In genomic region chr1:171032691-171033090, GRCm38 (mm10) we compare ENCODE assay signal across 8 mouse cellular contexts. TPM values are rescaled to one million over a fixed set of nuclear protein-coding genes. Genes with fewer than 3 reads are reported as not detected.
A peak's percentile ranks its signal among the peaks of the same experiment; 100 is the strongest.
DNase-seq lines count a peak whose midpoint lies in the region; ATAC-seq and TF ChIP-seq lines count a peak whose summit lies in the region.

No protein-coding gene starts in this region.

- no peak for TF ChIP-seq RAD21 in MEL (IDR thresholded peaks at IDR 0.05; ENCODE audit: low read depth, low read length)

- H3K4me1 ChIP-seq in kidney, adult 2 months (ENCODE audit: control insufficient read depth, insufficient read depth, low read length) = peaks cover 3% of the 10 kb centered on the region; the same call in 1 of the 2 replicates
- peaks cover 0 to 3% of the 10 kb centered on the region in 2 experiments; a peak in 1 of 4 replicates for H3K4me1 ChIP-seq in MEL (ENCODE audit: control insufficient read depth in 1 of 2, insufficient read depth in 2 of 2, low read length in 2 of 2)
- H3K4me1 ChIP-seq in embryonic facial prominence, embryonic 15.5 days = peaks cover 10% of the 10 kb centered on the region; the same call in 1 of the 2 replicates
- H3K4me1 ChIP-seq in liver, embryonic 12.5 days = peaks cover 55% of the 10 kb centered on the region

- H3K79me2 ChIP-seq in MEL (ENCODE audit: control insufficient read depth, insufficient read depth, low read length, poor library complexity) = no peaks in the 10 kb centered on the region

- peak overlapping the region; percentile 57 for H3K9ac ChIP-seq in MEL (ENCODE audit: control insufficient read depth, low read depth, low read length, poor library complexity, severe bottlenecking)
- H3K9ac ChIP-seq in embryonic facial prominence, embryonic 15.5 days = no peak overlapping the region; the same call in 1 of the 2 replicates
- peak overlapping the region; percentile 72 for H3K9ac ChIP-seq in liver, embryonic 12.5 days

- TF ChIP-seq POLR2A in kidney, adult 2 months (IDR thresholded peaks at IDR 0.05; ENCODE audit: low read depth, low read length) = no peak
- no peak for TF ChIP-seq POLR2A in MEL (IDR thresholded peaks at IDR 0.05; ENCODE audit: control insufficient read depth in 1 of 2, insufficient read depth in 1 of 2, low read depth in 1 of 2, low read length in 2 of 2, poor library complexity in 1 of 2)

- no peaks in the 10 kb centered on the region for H3K36me3 ChIP-seq in kidney, adult 2 months (ENCODE audit: control insufficient read depth, insufficient read depth, low read length)
- peaks cover 0 to 13% of the 10 kb centered on the region in 2 experiments; a peak in 2 of 4 replicates for H3K36me3 ChIP-seq in MEL (ENCODE audit: control insufficient read depth in 1 of 2, insufficient read depth in 2 of 2, low read length in 2 of 2)
- H3K36me3 ChIP-seq in embryonic facial prominence, embryonic 15.5 days = no peaks in the 10 kb centered on the region
- no peaks in the 10 kb centered on the region for H3K36me3 ChIP-seq in liver, embryonic 12.5 days

- peak overlapping the region; percentile 85 for H3K4me2 ChIP-seq in embryonic facial prominence, embryonic 15.5 days (replicated peaks)
- H3K4me2 ChIP-seq in liver, embryonic 12.5 days = peak overlapping the region; percentile 94

- H3K9me3 ChIP-seq in MEL (replicated peaks; ENCODE audit: insufficient read depth, low read length) = no peaks in the 10 kb centered on the region
- H3K9me3 ChIP-seq in embryonic facial prominence, embryonic 15.5 days (replicated peaks) = no peaks in the 10 kb centered on the region
- H3K9me3 ChIP-seq in liver, embryonic 12.5 days (replicated peaks) = no peaks in the 10 kb centered on the region

- ATAC-seq in embryonic facial prominence, embryonic 15.5 days (ENCODE audit: insufficient number of reproducible peaks, low FRiP score, low TSS enrichment, low read depth) = no peak
- no peak for ATAC-seq in liver, embryonic 12.5 days

- no peak for DNase-seq in kidney, adult 2 months
- DNase-seq in kidney, postnatal 10 days = no peak
- peak; percentile 57 for DNase-seq in MEL (ENCODE audit: low read depth, low spot score)
- no peak for DNase-seq in urinary bladder, adult 18-20 months (ENCODE audit: low spot score in 2 of 2)
- no peak for DNase-seq in spleen, postnatal 10 days (ENCODE audit: low spot score in 2 of 2)
- DNase-seq in left cerebral cortex, adult 9 months (ENCODE audit: low spot score in 2 of 2) = no peak

- no peak for TF ChIP-seq CTCF in kidney, adult 2 months (conservative IDR thresholded peaks at IDR 0.05; ENCODE audit: insufficient read depth, insufficient read length, low read depth, low read length)
- TF ChIP-seq CTCF in MEL (IDR thresholded peaks at IDR 0.05 in 2 of 3, conservative IDR thresholded peaks at IDR 0.05 in 1 of 3; ENCODE audit: control insufficient read depth in 1 of 3, insufficient read depth in 1 of 3, low read depth in 2 of 3, low read length in 3 of 3, poor library complexity in 1 of 3, severe bottlenecking in 1 of 3) = no peak

- no peaks in the 10 kb centered on the region for H3K27me3 ChIP-seq in kidney, adult 2 months (replicated peaks; ENCODE audit: control insufficient read depth, insufficient read depth, low read length)
- no peaks in the 10 kb centered on the region for H3K27me3 ChIP-seq in MEL (ENCODE audit: control insufficient read depth in 1 of 2, insufficient read depth in 2 of 2, low read length in 2 of 2)
- peaks cover 43% of the 10 kb centered on the region for H3K27me3 ChIP-seq in embryonic facial prominence, embryonic 15.5 days
- H3K27me3 ChIP-seq in liver, embryonic 12.5 days (replicated peaks) = peaks cover 33% of the 10 kb centered on the region; the same call in 1 of the 2 replicates

- H3K4me3 ChIP-seq in kidney, adult 2 months (ENCODE audit: insufficient read depth, low read depth, low read length) = peak overlapping the region; percentile 39; the same call in 1 of the 2 replicates
- H3K4me3 ChIP-seq in MEL (ENCODE audit: control insufficient read depth in 1 of 2, insufficient read depth in 1 of 2, low read depth in 2 of 2, low read length in 2 of 2) = peak overlapping the region; percentile 53 to 55
- H3K4me3 ChIP-seq in embryonic facial prominence, embryonic 15.5 days (replicated peaks) = peak overlapping the region; percentile 51
- H3K4me3 ChIP-seq in liver, embryonic 12.5 days = peak overlapping the region; percentile 67

- WGBS in kidney, adult 2 months = 10% methylated on average over 10 of the region's 10 CpGs
- 5% methylated on average over 10 of the region's 10 CpGs for WGBS in embryonic facial prominence, embryonic 15.5 days
- WGBS in liver, embryonic 12.5 days (ENCODE audit: insufficient replicate concordance) = 10% methylated on average over 10 of the region's 10 CpGs

- TF ChIP-seq EP300 in MEL (IDR thresholded peaks at IDR 0.05; ENCODE audit: low read depth in 1 of 2, low read length in 2 of 2) = no peak

- no peak overlapping the region for H3K27ac ChIP-seq in kidney, adult 2 months (ENCODE audit: insufficient read depth, low read depth, low read length)
- H3K27ac ChIP-seq in MEL (ENCODE audit: control insufficient read depth, low read depth, low read length) = peak overlapping the region; percentile 38
- no peak overlapping the region for H3K27ac ChIP-seq in embryonic facial prominence, embryonic 15.5 days (replicated peaks)
- no peak overlapping the region for H3K27ac ChIP-seq in liver, embryonic 12.5 days

TF ChIP-seq in MEL, 35 proteins besides CTCF, POLR2A, EP300 and RAD21:
- TF ChIP-seq MEF2A (IDR thresholded peaks at IDR 0.05; ENCODE audit: extremely low read depth, insufficient replicate concordance, low read depth, low read length, poor library complexity, severe bottlenecking) (no peak), GATA1 (IDR thresholded peaks at IDR 0.05; ENCODE audit: low read depth, low read length) (no peak), HCFC1 (IDR thresholded peaks at IDR 0.05; ENCODE audit: low read depth, low read length) (no peak), JUND (IDR thresholded peaks at IDR 0.05; ENCODE audit: low read depth, low read length) (no peak), RCOR1 (IDR thresholded peaks at IDR 0.05; ENCODE audit: low read depth, low read length) (no peak), POLR2AphosphoS2 (IDR thresholded peaks at IDR 0.05; ENCODE audit: low read length) (no peak), MAFK (IDR thresholded peaks at IDR 0.05; ENCODE audit: borderline replicate concordance, low read depth, low read length) (no peak), GABPA (IDR thresholded peaks at IDR 0.05; ENCODE audit: low read depth, low read length) (no peak), MYC (IDR thresholded peaks at IDR 0.05; ENCODE audit: low read depth, low read length) (no peak), TAL1 (IDR thresholded peaks at IDR 0.05; ENCODE audit: low read length) (no peak), TBP (IDR thresholded peaks at IDR 0.05; ENCODE audit: low read depth, low read length) (no peak)
TF ChIP-seq in MEL: peak in this region for 0.

RNA-seq across cellular contexts. Expression of gene Fcgr4, which starts 14.0 kb away (rescaled TPM):
- 3.3 and 3.7 TPM in 2 replicates for polyA plus RNA-seq in kidney, adult 2 months (2012; rRNA removed)
- not detected in 2 replicates for total RNA-seq in MEL (2012; rRNA removed)
- polyA plus RNA-seq in MEL (2012; ENCODE audit: insufficient read depth in 1 of 2, insufficient read length in 2 of 2, low read depth in 1 of 2, low replicate concordance in 2 of 2, missing spikeins in 1 of 2) = not detected
- 0.53 and 1.8 TPM in 2 replicates for polyA plus RNA-seq in embryonic facial prominence, embryonic 15.5 days (2015; fragmentation: Nextera tagmentation; extraction: Ambion mirVana)
- polyA plus RNA-seq in liver, embryonic 12.5 days (2016; fragmentation: Nextera tagmentation; extraction: Ambion mirVana) = 1.3 and 2.0 TPM in 2 replicates

RNA-seq across cellular contexts. Expression of gene Fcgr3, which starts 32.0 kb away (rescaled TPM):
- 4.8 and 6.4 TPM in 2 replicates for polyA plus RNA-seq in kidney, adult 2 months (2012; rRNA removed)
- 0.39 and 0.62 TPM in 2 replicates for total RNA-seq in MEL (2012; rRNA removed)
- 1 to 10 TPM in 1 of 2 experiments, not detected in 1; 6.1 TPM for polyA plus RNA-seq in MEL (2012; ENCODE audit: insufficient read depth in 1 of 2, insufficient read length in 2 of 2, low read depth in 1 of 2, low replicate concordance in 2 of 2, missing spikeins in 1 of 2)
- 25.6 and 26.1 TPM in 2 replicates for polyA plus RNA-seq in embryonic facial prominence, embryonic 15.5 days (2015; fragmentation: Nextera tagmentation; extraction: Ambion mirVana)
- 16.1 and 17.0 TPM in 2 replicates for polyA plus RNA-seq in liver, embryonic 12.5 days (2016; fragmentation: Nextera tagmentation; extraction: Ambion mirVana)

RNA-seq across cellular contexts. Expression of gene Fcgr2b, which starts 56.3 kb away (rescaled TPM):
- 61.7 and 64.6 TPM in 2 replicates for polyA plus RNA-seq in kidney, adult 2 months (2012; rRNA removed)
- total RNA-seq in MEL (2012; rRNA removed) = 4.7 and 6.4 TPM in 2 replicates
- polyA plus RNA-seq in MEL (2012; ENCODE audit: insufficient read depth in 1 of 2, insufficient read length in 2 of 2, low read depth in 1 of 2, low replicate concordance in 2 of 2, missing spikeins in 1 of 2) = 1 to 10 TPM in 1 of 2 experiments, not detected in 1; 8.2 TPM
- polyA plus RNA-seq in embryonic facial prominence, embryonic 15.5 days (2015; fragmentation: Nextera tagmentation; extraction: Ambion mirVana) = 4.3 and 4.5 TPM in 2 replicates
- 1.7 and 1.9 TPM in 2 replicates for polyA plus RNA-seq in liver, embryonic 12.5 days (2016; fragmentation: Nextera tagmentation; extraction: Ambion mirVana)
